Comparison of ENCODE assay signal across 7 mouse cellular contexts in the genomic region with DNA sequence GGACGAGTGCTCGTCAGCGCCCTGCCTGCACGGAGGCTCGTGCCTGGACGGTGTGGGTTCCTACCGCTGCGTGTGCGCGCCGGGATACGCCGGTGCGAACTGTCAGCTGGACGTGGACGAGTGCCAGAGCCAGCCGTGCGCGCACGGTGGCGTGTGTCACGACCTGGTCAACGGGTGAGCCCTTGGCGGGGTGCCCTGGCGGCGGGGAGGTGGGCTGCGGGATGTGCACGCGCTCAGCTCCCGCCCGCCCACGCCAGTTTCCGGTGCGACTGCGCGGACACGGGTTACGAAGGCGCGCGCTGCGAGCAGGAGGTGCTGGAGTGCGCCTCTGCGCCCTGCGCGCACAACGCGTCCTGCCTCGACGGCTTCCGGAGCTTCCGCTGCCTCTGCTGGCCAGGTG. TPM values are rescaled to one million over a fixed set of nuclear protein-coding genes. Genes with fewer than 3 reads are reported as not detected.
DNase-seq lines count a peak whose midpoint lies in the region; ATAC-seq and TF ChIP-seq lines count a peak whose summit lies in the region.

No protein-coding gene starts in this region.

- no peak overlapping the region for H3K9ac ChIP-seq in forebrain, embryonic 16.5 days (replicated peaks; ENCODE audit: low read depth, low read length)
- H3K9ac ChIP-seq in stomach, postnatal 0 days (ENCODE audit: low read length): no peak overlapping the region

- no peak for DNase-seq in limb, embryonic 10.5 days (ENCODE audit: low spot score)
- DNase-seq in stomach, postnatal 0 days (ENCODE audit: low spot score): no peak
- DNase-seq in urinary bladder, adult 18-20 months (ENCODE audit: low spot score in 2 of 2): no peak
- no peak for DNase-seq in spleen, postnatal 4 days (ENCODE audit: low spot score in 2 of 2)

- peak overlapping the region; percentile 79 for H3K4me3 ChIP-seq in megakaryocyte, embryonic 14.5 days (replicated peaks)
- peak overlapping the region; percentile 36 for H3K4me3 ChIP-seq in forebrain, embryonic 16.5 days (replicated peaks; ENCODE audit: low read length)
- H3K4me3 ChIP-seq in limb, embryonic 10.5 days: peak overlapping the region; percentile 46
- peak overlapping the region; percentile 37 for H3K4me3 ChIP-seq in stomach, postnatal 0 days (ENCODE audit: low read depth, low read length)

- no peak overlapping the region for H3K27ac ChIP-seq in forebrain, embryonic 16.5 days (ENCODE audit: low read length)
- H3K27ac ChIP-seq in limb, embryonic 10.5 days: peak overlapping the region; percentile 40
- no peak overlapping the region for H3K27ac ChIP-seq in stomach, postnatal 0 days (replicated peaks)

- H3K36me3 ChIP-seq in megakaryocyte, embryonic 14.5 days (replicated peaks; ENCODE audit: low read length): no peaks in the 10 kb centered on the region
- H3K36me3 ChIP-seq in forebrain, embryonic 16.5 days (ENCODE audit: control insufficient read depth, insufficient read depth): no peaks in the 10 kb centered on the region
- peaks cover 4% of the 10 kb centered on the region; the same call in 1 of the 2 replicates for H3K36me3 ChIP-seq in limb, embryonic 10.5 days
- H3K36me3 ChIP-seq in stomach, postnatal 0 days (ENCODE audit: control insufficient read depth, insufficient read depth, low read length): no peaks in the 10 kb centered on the region

- peaks cover 92% of the 10 kb centered on the region for H3K27me3 ChIP-seq in megakaryocyte, embryonic 14.5 days (replicated peaks)
- H3K27me3 ChIP-seq in forebrain, embryonic 16.5 days (replicated peaks; ENCODE audit: control insufficient read depth, insufficient read depth, low read length): no peaks in the 10 kb centered on the region
- peaks cover 50% of the 10 kb centered on the region for H3K27me3 ChIP-seq in limb, embryonic 10.5 days (ENCODE audit: low read depth, poor library complexity, severe bottlenecking)
- no peaks in the 10 kb centered on the region for H3K27me3 ChIP-seq in stomach, postnatal 0 days (ENCODE audit: control insufficient read depth, insufficient read depth, low read length)

- H3K4me1 ChIP-seq in megakaryocyte, embryonic 14.5 days: peaks cover 18% of the 10 kb centered on the region
- H3K4me1 ChIP-seq in forebrain, embryonic 16.5 days (replicated peaks; ENCODE audit: control insufficient read depth, insufficient read depth, low read length): peaks cover 17% of the 10 kb centered on the region
- peaks cover 41% of the 10 kb centered on the region for H3K4me1 ChIP-seq in limb, embryonic 10.5 days
- no peaks in the 10 kb centered on the region for H3K4me1 ChIP-seq in stomach, postnatal 0 days (replicated peaks; ENCODE audit: control insufficient read depth, insufficient read depth)

- no peak for TF ChIP-seq CTCF in stomach, postnatal 0 days (IDR thresholded peaks at IDR 0.05; ENCODE audit: low read depth)

- TF ChIP-seq EP300 in stomach, postnatal 0 days (optimal IDR thresholded peaks at IDR 0.05): no peak

- 41% methylated on average over 46 of the region's 52 CpGs for WGBS in forebrain, embryonic 16.5 days
- WGBS in limb, embryonic 10.5 days: 35% methylated on average over 52 of the region's 52 CpGs
- 25% methylated on average over 50 of the region's 52 CpGs for WGBS in stomach, postnatal 0 days

- ATAC-seq in megakaryocyte, adult 5-6 weeks (ENCODE audit: poor library complexity, severe bottlenecking): no peak
- ATAC-seq in forebrain, embryonic 16.5 days: no peak
- ATAC-seq in stomach, postnatal 0 days (ENCODE audit: low FRiP score, low TSS enrichment): no peak

- peak overlapping the region; percentile 47 for H3K4me2 ChIP-seq in forebrain, embryonic 16.5 days (ENCODE audit: low read length)
- H3K4me2 ChIP-seq in stomach, postnatal 0 days (replicated peaks; ENCODE audit: low read depth): peak overlapping the region; percentile 46

- H3K9me3 ChIP-seq in megakaryocyte, embryonic 14.5 days: 0 out of 2 replicates have a peak, but pooled peaks cover 5% of the 10 kb centered on the region
- H3K9me3 ChIP-seq in forebrain, embryonic 16.5 days (ENCODE audit: control insufficient read depth, low read length): no peaks in the 10 kb centered on the region
- H3K9me3 ChIP-seq in limb, embryonic 10.5 days (replicated peaks): no peaks in the 10 kb centered on the region
- H3K9me3 ChIP-seq in stomach, postnatal 0 days (ENCODE audit: control insufficient read depth, low read length): no peaks in the 10 kb centered on the region

RNA-seq across cellular contexts. Expression of gene Crb2, which starts 10.4 kb away (rescaled TPM):
- polyA plus RNA-seq in megakaryocyte, embryonic 14.5 days (2012; ENCODE audit: insufficient read depth, low replicate concordance): not detected in 2 replicates
- total RNA-seq in megakaryocyte, adult 5-6 weeks (2015): not detected in 2 replicates
- not detected in 2 replicates for total RNA-seq in megakaryocyte, adult 5-6 weeks (2017)
- 5.0 and 5.7 TPM in 2 replicates for polyA plus RNA-seq in forebrain, embryonic 16.5 days (2015; fragmentation: Nextera tagmentation; extraction: Ambion mirVana)
- 2.1 and 4.3 TPM in 2 replicates for polyA plus RNA-seq in limb, embryonic 10.5 days (2016; fragmentation: Nextera tagmentation; extraction: Ambion mirVana)
- 0.47 and 0.74 TPM in 2 replicates for polyA plus RNA-seq in stomach, postnatal 0 days (2015; fragmentation: Nextera tagmentation; extraction: Ambion mirVana)
